Mouse (Mus musculus) CH12.LX (cell line): ENCODE results near the gene Zfp74. TPM values are rescaled to one million over a fixed set of nuclear protein-coding genes. Genes with fewer than 3 reads are reported as not detected.

ENCODE experiments used
- DNase-seq: peaks from one replicate; pipeline ENCODE4 v3.0.0-alpha.2; 2013; ENCODE audit errors: extremely low read depth
- H3K27ac ChIP-seq: 2 replicates; pipeline ENCODE4 v1.5.1; 2012; ENCODE audit warnings: low read depth, mild to moderate bottlenecking, control low read depth, moderate library complexity; ENCODE audit not compliant: insufficient read depth
- H3K27me3 ChIP-seq: replicated peaks from 2 replicates; pipeline ENCODE3; 2012; ENCODE audit warnings: inconsistent platforms
- H3K36me3 ChIP-seq, 2 experiments: replicated peaks in 1 of 2; 2 replicates each; pipeline versions ENCODE3 to v1.6.1; 2012; ENCODE audit warnings: inconsistent platforms in 1 of 2, low read length in 1 of 2, mild to moderate bottlenecking in 1 of 2, mixed read lengths in 1 of 2, moderate library complexity in 1 of 2; ENCODE audit not compliant: control insufficient read depth in 1 of 2, insufficient read depth in 1 of 2
- H3K4me1 ChIP-seq, 2 experiments: 2 replicates each; pipeline ENCODE4 v1.6.1; 2012; ENCODE audit warnings: inconsistent platforms in 1 of 2, moderate library complexity in 1 of 2; ENCODE audit not compliant: insufficient read depth in 2 of 2, control insufficient read depth in 1 of 2
- H3K4me2 ChIP-seq: 2 replicates; pipeline ENCODE4 v1.6.1; 2012; ENCODE audit warnings: low read depth, mild to moderate bottlenecking, control low read depth; ENCODE audit not compliant: poor library complexity, insufficient read depth, severe bottlenecking
- H3K4me3 ChIP-seq, 3 experiments: fragments of 150-350 bp in 1 of 3; sonication (generic) in 1 of 3; replicated peaks in 1 of 3; 2 replicates each; pipeline versions ENCODE3 to v1.5.1; 2011 to 2012; ENCODE audit warnings: low read depth in 2 of 3, low read length in 2 of 3, mild to moderate bottlenecking in 2 of 3, moderate library complexity in 2 of 3, control low read depth in 1 of 3, improper control_type of control experiment in 1 of 3, inconsistent platforms in 1 of 3, mixed read lengths in 1 of 3; ENCODE audit not compliant: poor library complexity in 1 of 3
- H3K79me2 ChIP-seq: replicated peaks from 2 replicates; pipeline ENCODE4 v1.6.1; 2012; ENCODE audit warnings: mild to moderate bottlenecking, moderate library complexity; ENCODE audit not compliant: control insufficient read depth, poor library complexity, insufficient read depth, severe bottlenecking; ENCODE audit errors: extremely low read depth
- H3K9ac ChIP-seq: 2 replicates; pipeline ENCODE4 v1.6.1; 2012; ENCODE audit warnings: low read depth, mild to moderate bottlenecking, control low read depth, moderate library complexity; ENCODE audit not compliant: insufficient read depth
- H3K9me3 ChIP-seq: replicated peaks from 2 replicates; pipeline ENCODE3; 2012; ENCODE audit warnings: low read length, inconsistent platforms, mixed read lengths
- BHLHE40 ChIP-seq: IDR thresholded peaks from 2 replicates; pipeline ENCODE4 v1.6.1; 2011; ENCODE audit warnings: mild to moderate bottlenecking, low read depth, low read length, improper control_type of control experiment
- CTCF ChIP-seq, 2 experiments: IDR thresholded peaks in 1 of 2; conservative IDR thresholded peaks in 1 of 2; 2 replicates each; pipeline ENCODE4 v1.5.1; 2011 to 2012; ENCODE audit warnings: low read depth in 2 of 2, low read length in 2 of 2, improper control_type of control experiment in 1 of 2, inconsistent platforms in 1 of 2, mild to moderate bottlenecking in 1 of 2, moderate library complexity in 1 of 2
- E2F4 ChIP-seq: IDR thresholded peaks from 2 replicates; pipeline ENCODE4 v1.6.1; 2011; ENCODE audit warnings: low read depth, low read length, improper control_type of control experiment; ENCODE audit not compliant: insufficient replicate concordance
- EP300 ChIP-seq: IDR thresholded peaks from 2 replicates; pipeline ENCODE4 v1.6.1; 2011; ENCODE audit warnings: low read length, improper control_type of control experiment
- GABPA ChIP-seq: IDR thresholded peaks from 2 replicates; pipeline ENCODE4 v1.6.1; 2012; ENCODE audit warnings: low read depth, low read length, improper control_type of control experiment, inconsistent platforms; ENCODE audit not compliant: insufficient replicate concordance
- HCFC1 ChIP-seq: IDR thresholded peaks from 2 replicates; pipeline ENCODE4 v1.6.1; 2012; ENCODE audit warnings: low read depth, mild to moderate bottlenecking, inconsistent platforms, low read length, improper control_type of control experiment
- JUND ChIP-seq: conservative IDR thresholded peaks from 2 replicates; pipeline ENCODE4 v1.6.1; 2011; ENCODE audit warnings: low read depth, low read length, improper control_type of control experiment
- MYC ChIP-seq: IDR thresholded peaks from 2 replicates; pipeline ENCODE4 v1.6.1; 2011; ENCODE audit warnings: low read depth, mild to moderate bottlenecking, improper control_type of control experiment, low read length
- PAX5 ChIP-seq: IDR thresholded peaks from 2 replicates; pipeline ENCODE4 v1.6.1; 2012; ENCODE audit warnings: low read length, inconsistent platforms, mixed read lengths
- RAD21 ChIP-seq: IDR thresholded peaks from 2 replicates; pipeline ENCODE4 v1.6.1; 2011; ENCODE audit warnings: low read depth, mild to moderate bottlenecking, low read length, improper control_type of control experiment, moderate library complexity
- SMC3 ChIP-seq: IDR thresholded peaks from 2 replicates; pipeline ENCODE4 v1.6.1; 2011; ENCODE audit warnings: low read depth, low read length, improper control_type of control experiment
- TBP ChIP-seq: conservative IDR thresholded peaks from 2 replicates; pipeline ENCODE4 v1.6.1; 2011; ENCODE audit warnings: low read depth, low read length, improper control_type of control experiment
- ZC3H11A ChIP-seq: IDR thresholded peaks from 2 replicates; pipeline ENCODE4 v1.6.1; 2012; ENCODE audit warnings: low read depth, mild to moderate bottlenecking, inconsistent platforms, low read length, improper control_type of control experiment
- dilution Hi-C: fragments of 300-500 bp; cut with MboI; formaldehyde crosslinking; loops from 2 replicates; pipeline ENCODE4 v1.14.3; 2020; ENCODE audit warnings: low sequenced_read_pairs; ENCODE audit not compliant: extremely low pct_unique_long_range_greater_than_20kb, extremely low pct_ligation_motif_present
- in situ Hi-C: fragments of 300-500 bp; cut with MboI; formaldehyde crosslinking; loops from 3 replicates; pipeline ENCODE4 v1.14.3; 2019; ENCODE audit warnings: low sequenced_read_pairs, low pct_ligation_motif_present, low pct_unique_long_range_greater_than_20kb, mixed read lengths
- polyA plus RNA-seq: library from polyadenylated mRNA; unstranded; fragments of >175 nt; gene quantifications from 2 replicates; pipeline ENCODE4 v1.2.1, GENCODE M21; 2012; ENCODE audit warnings: low read depth; ENCODE audit not compliant: insufficient read length
- total RNA-seq, 2 experiments: library from RNA; depleted of rRNA; stranded (reverse); fragments of 300-350 nt in 1 of 2; fragments of >200 nt in 1 of 2; gene quantifications; 2 replicates each; pipeline ENCODE4 v1.2.3; 2012 to 2014

Gene Zfp74
- total and polyA plus RNA-seq, 3 experiments, result 3.8 to 6.7 (median 4.7) TPM

GRCm38 (mm10) chr7:29954731-29955130 lies 842 bp upstream of the Zfp74 start:
- in situ Hi-C loops (no loop called here), dilution Hi-C loops (no loop called here)
- no peaks in the 10 kb centered on the region for H3K27me3 ChIP-seq
- H3K4me1 ChIP-seq, result peaks cover 0 to 3% of the 10 kb centered on the region in 2 experiments; a peak in 2 of 4 replicates
- H3K4me3 ChIP-seq, result peak overlapping the region in 1 of 3 experiments; percentile 69
- TF ChIP-seq CTCF (conservative IDR thresholded peaks at IDR 0.05 in 1 of 2, IDR thresholded peaks at IDR 0.05 in 1 of 2; ENCODE audit: low read depth in 2 of 2, low read length in 2 of 2) (peak; percentile 73 to 74), SMC3 (peak; percentile 57), PAX5 (no peak), EP300 (no peak), MYC (peak; percentile 35; the same call in 1 of the 2 replicates), E2F4 (no peak), BHLHE40 (0 out of 2 replicates have a peak, but pooled peaks have one; percentile 14), RAD21 (peak; percentile 56)
- peaks cover 0 to 14% of the 10 kb centered on the region in 2 experiments for H3K36me3 ChIP-seq
- H3K9ac ChIP-seq, result no peak overlapping the region
- peaks cover 2% of the 10 kb centered on the region for H3K9me3 ChIP-seq
- H3K4me2 ChIP-seq, result peak overlapping the region; percentile 69
- DNase-seq, result peak; percentile 68
- H3K27ac ChIP-seq, result no peak overlapping the region
- no peaks in the 10 kb centered on the region for H3K79me2 ChIP-seq

GRCm38 (mm10) chr7:29953086-29953485 lies 803 bp downstream of the Zfp74 start:
- H3K4me2 ChIP-seq, result peak overlapping the region; percentile 25; the same call in 1 of the 2 replicates
- peaks cover 2% of the 10 kb centered on the region for H3K9me3 ChIP-seq
- dilution Hi-C loops, result no loop called here
- H3K27ac ChIP-seq, result no peak overlapping the region
- TF ChIP-seq MYC, result no peak
- TF ChIP-seq TBP, result 0 out of 2 replicates have a peak, but pooled peaks have one; percentile 12
- TF ChIP-seq, all 38 proteins: peak for 1
- peak overlapping the region; percentile 53; the same call in 1 of the 2 replicates for H3K9ac ChIP-seq
- H3K36me3 ChIP-seq, result peaks cover 2 to 24% of the 10 kb centered on the region in 2 experiments
- peaks cover 0 to 3% of the 10 kb centered on the region in 2 experiments; a peak in 2 of 4 replicates for H3K4me1 ChIP-seq
- peak; percentile 6 for DNase-seq
- no peaks in the 10 kb centered on the region for H3K27me3 ChIP-seq
- H3K4me3 ChIP-seq, result peak overlapping the region; percentile 63 to 70 (median 69)
- in situ Hi-C loops, result no loop called here
- H3K79me2 ChIP-seq, result no peaks in the 10 kb centered on the region

GRCm38 (mm10) chr7:29944201-29944600 lies 9.7 kb downstream of the Zfp74 start:
- Histone ChIP-seq H3K27me3 (no peaks in the 10 kb centered on the region), H3K4me3 (no peak overlapping the region), H3K9ac (no peak overlapping the region), H3K4me1 (peaks cover 11 to 12% of the 10 kb centered on the region in 2 experiments), H3K9me3 (peaks cover 4% of the 10 kb centered on the region), H3K79me2 (no peaks in the 10 kb centered on the region), H3K27ac (no peak overlapping the region), H3K4me2 (no peak overlapping the region), H3K36me3 (peaks cover 22 to 60% of the 10 kb centered on the region in 2 experiments)
- DNase-seq, result no peak
- dilution Hi-C loops (no loop called here), in situ Hi-C loops (no loop called here)
- TF ChIP-seq HCFC1 (no peak), GABPA (no peak), TBP (no peak), ZC3H11A (no peak), JUND (no peak)
